Comparison of ENCODE assay signal across 13 mouse cellular contexts in genomic region chr9:32791699-32792098, GRCm38 (mm10).
A peak's percentile ranks its signal among the peaks of the same experiment; 100 is the strongest.
DNase-seq lines count a peak whose midpoint lies in the region; ATAC-seq lines count a peak whose summit lies in the region.
"Had no signal": no experiment of that assay in that cellular context is flagged by ENCODE, and none has a peak within 500 bp of the region (broad histone marks: within the 10 kb centered on the region; RNA-seq: fewer than 3 reads in every experiment).

No protein-coding gene starts in this region.

- no peaks in the 10 kb centered on the region for H3K9me3 ChIP-seq in lung, embryonic 16.5 days (ENCODE audit: control insufficient read depth, low read length)
- no peaks in the 10 kb centered on the region for H3K9me3 ChIP-seq in embryonic facial prominence, embryonic 11.5 days (replicated peaks; ENCODE audit: control insufficient read depth, low read length)
- H3K9me3 ChIP-seq: liver, embryonic 15.5 days; midbrain, embryonic 13.5 days had no signal

- H3K36me3 ChIP-seq in lung, embryonic 16.5 days (ENCODE audit: control insufficient read depth, insufficient read depth, low read length) = no peaks in the 10 kb centered on the region
- H3K36me3 ChIP-seq in embryonic facial prominence, embryonic 11.5 days (replicated peaks; ENCODE audit: control insufficient read depth, insufficient read depth, low read depth, low read length) = no peaks in the 10 kb centered on the region
- H3K36me3 ChIP-seq: G1E; liver, embryonic 15.5 days; midbrain, embryonic 13.5 days had no signal

- no peak overlapping the region for H3K4me3 ChIP-seq in lung, embryonic 16.5 days (ENCODE audit: low read length)
- no peak overlapping the region for H3K4me3 ChIP-seq in embryonic facial prominence, embryonic 11.5 days (ENCODE audit: low read depth, low read length)
- H3K4me3 ChIP-seq: liver, embryonic 15.5 days; midbrain, embryonic 13.5 days had no signal

- no peak overlapping the region for H3K9ac ChIP-seq in lung, embryonic 16.5 days (ENCODE audit: low read length)
- H3K9ac ChIP-seq in embryonic facial prominence, embryonic 11.5 days (replicated peaks; ENCODE audit: low read length) = no peak overlapping the region
- H3K9ac ChIP-seq: forebrain, postnatal 0 days; liver, embryonic 15.5 days; midbrain, embryonic 13.5 days had no signal

- peaks cover 6% of the 10 kb centered on the region for H3K4me1 ChIP-seq in lung, embryonic 16.5 days (replicated peaks; ENCODE audit: control insufficient read depth, insufficient read depth, low read length)
- 0 out of 2 replicates have a peak, but pooled peaks cover 2% of the 10 kb centered on the region for H3K4me1 ChIP-seq in embryonic facial prominence, embryonic 11.5 days (ENCODE audit: control insufficient read depth, insufficient read depth, low read length)
- H3K4me1 ChIP-seq: liver, embryonic 15.5 days had no signal

- H3K27ac ChIP-seq in lung, embryonic 16.5 days (ENCODE audit: low read length) = no peak overlapping the region
- H3K27ac ChIP-seq in embryonic facial prominence, embryonic 11.5 days (replicated peaks; ENCODE audit: low read depth, low read length) = no peak overlapping the region
- H3K27ac ChIP-seq: liver, embryonic 15.5 days; midbrain, embryonic 13.5 days had no signal

- H3K4me2 ChIP-seq in lung, embryonic 16.5 days (ENCODE audit: low read depth, low read length) = no peak overlapping the region
- no peak overlapping the region for H3K4me2 ChIP-seq in embryonic facial prominence, embryonic 11.5 days (ENCODE audit: low read depth, low read length)
- H3K4me2 ChIP-seq: liver, embryonic 15.5 days; midbrain, embryonic 13.5 days had no signal

- H3K27me3 ChIP-seq in lung, embryonic 16.5 days (ENCODE audit: control insufficient read depth, insufficient read depth, low read depth, low read length) = no peaks in the 10 kb centered on the region
- H3K27me3 ChIP-seq in embryonic facial prominence, embryonic 11.5 days (ENCODE audit: control insufficient read depth, insufficient read depth, low read length) = no peaks in the 10 kb centered on the region
- H3K27me3 ChIP-seq: liver, embryonic 15.5 days; midbrain, embryonic 13.5 days had no signal

- WGBS in lung, embryonic 16.5 days = 56% methylated on average over 6 of the region's 6 CpGs
- WGBS in embryonic facial prominence, embryonic 11.5 days = 39% methylated on average over 6 of the region's 6 CpGs

- 0 out of 2 replicates have a peak, but pooled peaks have one; percentile 59 for ATAC-seq in lung, embryonic 16.5 days (ENCODE audit: low read depth)
- no peak for ATAC-seq in embryonic facial prominence, embryonic 11.5 days (replicated peaks; ENCODE audit: insufficient number of reproducible peaks, low FRiP score, low TSS enrichment, low read depth)
- ATAC-seq in inflammation-experienced regulatory T-cells, adult 6 months = no peak
- ATAC-seq: forebrain, postnatal 0 days; midbrain, embryonic 13.5 days had no signal

- DNase-seq in lung, postnatal 36 days = no peak
- peak; percentile 55 for DNase-seq in embryonic facial prominence, embryonic 11.5 days (ENCODE audit: low spot score)
- DNase-seq in gastrocnemius, postnatal 25 days = peak; percentile 75
- DNase-seq in mesoderm, embryonic 11.5 days (ENCODE audit: low read depth, low spot score) = peak; percentile 82
- no peak for DNase-seq in urinary bladder, adult 18-20 months (ENCODE audit: low spot score in 2 of 2)
- DNase-seq in adrenal gland, postnatal 36 days = no peak
- DNase-seq: cerebellum, adult 9-11 months; forebrain, postnatal 0 days had no signal

Comparison
In these comparisons a context has a peak if more than half of its experiments do, and no peak if none do; other contexts are left out.
1. DNase-seq: peak in embryonic facial prominence, embryonic 11.5 days (single experiment), gastrocnemius, postnatal 25 days (single experiment) and mesoderm, embryonic 11.5 days (single experiment); none in lung, postnatal 36 days (single experiment), urinary bladder, adult 18-20 months (0 of 2) and adrenal gland, postnatal 36 days (0 of 2).